Mouse (Mus musculus): Measurements from ENCODE around the gene Mrpl58.
"Not testable (repeated sequence)": the region's sequence is repeated elsewhere in the genome, so short reads cannot be mapped to it uniquely, and the experiment has no call there.

The Mrpl58 gene

GRCm38 (mm10) chr11:115424666-115425065 lies 21.1 kb downstream of the Mrpl58 start:
- DNase-seq (ENCODE audit: low read depth, low spot score) = no peak

GRCm38 (mm10) chr11:115425671-115426070 lies 22.1 kb downstream of the Mrpl58 start:
- no peak for DNase-seq (ENCODE audit: low read depth, low spot score)

- DNase-seq (ENCODE audit: low read depth, low spot score) = no peak
These were observed 24.2 kb downstream of the Mrpl58 start for GRCm38 (mm10) chr11:115427482-115428331.

GRCm38 (mm10) chr11:115429307-115429706 lies 25.8 kb downstream of the Mrpl58 start:
- no peak for DNase-seq (ENCODE audit: low read depth, low spot score)

DNA sequence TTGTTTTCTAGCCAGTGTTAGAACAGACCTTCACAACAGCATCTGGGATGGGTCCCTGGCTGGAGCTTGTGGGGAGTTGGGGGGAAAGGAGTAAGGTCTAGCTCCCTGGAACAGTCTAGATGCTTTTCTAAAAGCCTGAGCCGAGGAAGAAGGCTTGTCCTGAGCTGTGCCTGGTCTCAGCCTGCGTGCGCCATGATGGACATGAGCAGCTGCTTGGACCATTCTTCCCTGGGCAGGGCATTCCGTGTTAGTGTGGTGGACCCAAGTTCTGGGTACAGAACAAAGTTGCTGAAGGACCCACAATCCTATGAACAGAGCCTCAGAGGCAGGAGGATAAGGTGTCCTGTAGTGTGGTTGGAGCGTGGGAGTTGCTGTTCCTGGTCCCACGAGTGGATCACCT lies 27.0 kb downstream of the Mrpl58 start:
- no peak for DNase-seq (ENCODE audit: low read depth, low spot score)

DNA sequence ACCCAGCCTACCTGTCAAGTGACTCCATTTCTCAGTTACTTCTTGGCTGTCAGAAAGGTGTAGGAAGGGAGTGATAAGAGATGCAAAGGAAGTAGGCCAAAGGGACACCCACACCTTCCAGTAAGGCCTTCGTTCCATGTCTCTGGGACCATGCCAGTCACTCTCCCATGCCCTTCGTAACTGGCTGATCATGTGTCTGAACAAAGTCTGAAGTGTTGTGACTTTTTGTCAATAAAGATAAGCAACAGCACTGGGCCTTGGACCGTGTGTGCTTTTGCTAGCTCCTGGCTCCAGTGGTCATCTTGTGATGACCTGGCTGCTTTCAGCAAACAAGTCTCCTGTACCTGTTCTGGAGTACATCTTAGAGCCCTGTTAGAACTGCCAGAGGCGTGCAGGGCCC lies 29.3 kb downstream of the Mrpl58 start:
- DNase-seq (ENCODE audit: low read depth, low spot score) = no peak

GRCm38 (mm10) chr11:115433342-115433741 lies 29.8 kb downstream of the Mrpl58 start:
- no peak for DNase-seq (ENCODE audit: low read depth, low spot score)

DNA sequence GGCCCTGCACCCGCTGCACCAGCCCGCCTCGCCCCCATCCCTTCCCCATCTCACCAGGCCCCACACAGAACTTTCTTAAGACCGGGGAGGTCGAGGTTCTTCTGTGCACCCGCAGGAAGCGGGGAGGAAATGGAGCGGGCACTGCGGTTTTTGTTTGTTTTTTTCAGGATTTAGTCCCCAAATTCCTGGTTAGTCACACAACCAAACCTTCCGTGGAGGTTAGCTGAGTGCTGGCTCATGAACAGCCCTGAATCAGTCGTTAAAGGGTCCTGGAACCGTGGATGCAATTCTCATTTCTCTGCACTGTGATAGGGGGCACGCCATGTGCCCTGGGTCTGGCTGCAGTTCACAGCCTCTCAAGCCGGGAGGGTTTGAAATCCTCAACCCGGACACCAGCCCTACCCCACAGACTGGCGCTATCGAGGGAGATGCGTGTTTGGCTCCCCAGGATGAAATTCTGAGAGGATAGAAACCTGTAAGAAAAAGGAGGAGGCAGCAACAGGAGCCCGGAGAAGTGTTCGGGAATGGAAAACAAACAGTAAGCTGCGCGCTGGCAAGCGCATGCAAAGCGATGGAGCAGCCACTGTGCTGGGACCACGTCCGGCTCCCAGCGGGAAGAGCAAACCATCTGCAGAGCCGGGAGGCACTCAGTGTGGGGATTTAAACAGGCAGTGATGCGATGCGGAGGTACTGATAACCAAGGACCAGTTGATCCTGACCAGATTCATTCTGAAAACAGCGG lies 32.2 kb downstream of the Mrpl58 start:
- DNase-seq (ENCODE audit: low read depth, low spot score) = no peak

DNA sequence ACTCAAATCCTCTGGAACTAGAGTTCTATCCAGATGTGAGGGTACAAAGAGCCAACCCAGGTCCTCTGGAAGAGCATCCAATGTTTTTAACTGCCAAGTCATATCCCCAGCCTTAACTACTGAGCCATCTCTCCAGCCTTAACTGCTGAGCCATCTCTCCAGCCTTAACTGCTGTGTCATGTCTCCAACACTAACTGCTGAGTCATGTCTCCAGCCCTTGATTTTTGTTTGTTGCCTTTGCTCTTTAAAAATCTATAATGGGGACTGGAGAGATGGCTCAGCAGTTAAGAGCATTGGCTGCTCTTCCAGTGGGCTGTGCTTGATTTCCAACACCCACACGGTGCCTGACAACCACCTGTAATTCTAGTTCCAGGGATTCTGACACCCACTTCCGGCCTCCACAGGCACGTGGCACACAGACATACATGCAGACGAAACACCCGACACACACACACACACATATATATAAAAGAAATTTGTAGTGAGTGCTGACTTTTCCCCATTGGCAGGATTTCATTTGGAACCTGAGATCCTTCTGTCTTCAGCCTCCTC lies 34.1 kb downstream of the Mrpl58 start:
- no peak for DNase-seq (ENCODE audit: low read depth, low spot score)

GRCm38 (mm10) chr11:115439326-115439725 lies 35.8 kb downstream of the Mrpl58 start:
- no peak for DNase-seq (ENCODE audit: low read depth, low spot score)

DNA sequence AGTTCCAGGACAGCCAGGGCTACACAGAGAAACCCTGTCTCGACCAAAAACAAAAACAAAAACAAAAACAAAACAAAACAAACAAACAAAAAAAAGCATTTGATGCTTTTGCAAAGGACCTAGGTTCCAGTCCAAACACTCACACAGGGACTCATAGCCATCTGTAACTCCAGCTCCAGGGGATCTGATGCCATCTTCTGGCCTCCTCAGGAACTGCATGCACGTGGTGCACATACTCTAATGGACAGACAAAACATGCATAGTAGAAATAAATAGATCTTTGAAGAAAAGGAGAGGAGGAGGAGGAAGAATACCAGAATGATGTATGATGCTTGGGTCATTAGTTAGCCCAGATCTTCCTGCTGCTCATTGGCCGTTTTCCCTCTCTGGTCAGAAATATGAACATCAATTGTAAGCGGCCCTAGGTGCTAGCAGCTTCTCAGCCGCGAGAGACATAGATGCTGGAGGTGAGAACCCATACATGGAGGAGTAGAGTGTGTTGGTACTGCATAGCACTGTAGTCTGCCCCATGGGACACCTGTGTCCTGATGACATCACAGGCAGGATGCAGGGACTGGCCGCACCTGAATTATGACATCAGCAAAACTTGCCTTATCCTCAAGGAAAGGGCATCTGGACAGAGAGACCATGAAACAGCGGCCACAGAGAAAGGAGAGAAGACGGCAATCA lies 36.5 kb downstream of the Mrpl58 start, which contains the start of gene Trim80:
TSS of gene Trim80 (plus strand) at position 640 of the 690 bp plus-strand sequence.
- no peak for DNase-seq (ENCODE audit: low read depth, low spot score)

GRCm38 (mm10) chr11:115441417-115441816 lies 37.9 kb downstream of the Mrpl58 start:
- DNase-seq (ENCODE audit: low read depth, low spot score) = no peak

- DNase-seq (ENCODE audit: low read depth, low spot score) = no peak
These were observed 43.4 kb downstream of the Mrpl58 start for GRCm38 (mm10) chr11:115446906-115447305.

- DNase-seq (ENCODE audit: low read depth, low spot score) = no peak
These were observed 43.9 kb downstream of the Mrpl58 start for GRCm38 (mm10) chr11:115447321-115447885.

- DNase-seq (ENCODE audit: low read depth, low spot score) = no peak
These were observed 44.5 kb downstream of the Mrpl58 start for GRCm38 (mm10) chr11:115448075-115448474.

GRCm38 (mm10) chr11:115448998-115449397 lies 45.4 kb downstream of the Mrpl58 start:
- DNase-seq (ENCODE audit: low read depth, low spot score) = no peak

GRCm38 (mm10) chr11:115450176-115450575 lies 46.6 kb downstream of the Mrpl58 start:
- DNase-seq (ENCODE audit: low read depth, low spot score) = no peak

DNA sequence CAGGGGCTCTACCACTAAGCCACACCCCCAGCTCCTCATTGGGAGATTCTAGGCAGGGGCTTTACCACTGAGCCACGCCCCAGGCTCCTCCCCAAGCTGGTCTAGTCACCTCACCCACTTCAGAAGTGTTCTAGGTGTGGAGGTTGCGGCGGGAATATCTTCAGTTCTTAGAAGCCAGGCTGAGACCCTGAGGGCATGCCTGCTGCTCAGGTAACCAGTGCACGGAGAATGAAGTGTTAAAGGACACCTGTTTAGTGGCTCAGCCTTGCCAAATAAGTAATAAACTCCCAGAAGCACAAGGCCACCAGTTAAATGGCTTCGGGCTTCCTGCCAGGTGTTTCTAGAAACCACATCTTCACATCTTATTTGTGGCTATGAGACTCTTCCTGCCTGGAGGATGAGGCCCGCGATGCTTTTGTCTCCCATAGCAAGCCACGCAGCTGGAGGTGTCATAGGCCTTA lies 48.3 kb downstream of the Mrpl58 start:
- DNase-seq (ENCODE audit: low read depth, low spot score) = no peak

GRCm38 (mm10) chr11:115452281-115452860 lies 48.8 kb downstream of the Mrpl58 start:
- no peak for DNase-seq (ENCODE audit: low read depth, low spot score)

DNA sequence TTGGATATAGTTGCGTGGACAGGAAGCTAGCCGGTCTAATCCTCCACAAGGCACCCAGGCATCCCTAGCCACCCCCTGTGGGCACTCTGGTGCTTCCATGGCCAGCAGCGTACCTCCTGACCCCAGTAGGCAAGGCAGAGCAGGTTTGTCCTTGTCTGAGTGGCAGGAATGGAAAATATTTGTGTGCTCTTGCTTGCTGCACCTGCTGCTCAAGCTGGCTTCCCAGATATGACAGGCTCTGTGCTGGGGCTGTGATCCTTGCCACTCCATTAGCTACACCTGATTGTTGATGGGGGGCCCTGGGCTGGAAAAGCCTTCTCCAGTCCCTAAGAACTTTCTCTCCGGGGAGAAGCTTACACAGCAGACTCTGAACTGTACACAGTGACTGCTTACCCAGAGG lies 49.8 kb downstream of the Mrpl58 start:
- no peak for DNase-seq (ENCODE audit: low read depth, low spot score)

DNA sequence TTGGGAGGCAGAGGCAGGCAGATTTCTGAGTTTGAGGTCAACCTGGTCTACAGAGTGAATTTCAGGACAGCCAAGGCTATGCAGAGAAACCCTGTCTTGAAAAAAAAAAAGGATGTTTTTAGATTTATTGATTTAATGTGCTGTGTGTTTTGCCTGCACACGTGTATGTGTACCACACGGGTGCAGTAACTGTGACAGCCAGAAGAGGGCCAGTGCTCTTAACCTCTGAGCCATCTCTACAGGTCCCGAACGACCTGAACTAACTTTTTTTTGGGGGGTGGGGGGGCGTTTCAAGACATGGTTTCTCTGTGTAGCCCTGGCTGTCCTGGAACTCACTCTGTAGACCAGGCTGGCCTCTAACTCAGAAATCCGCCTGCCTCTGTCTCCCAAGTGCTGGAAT lies 51.3 kb downstream of the Mrpl58 start:
- DNase-seq (ENCODE audit: low read depth, low spot score) = not testable (repeated sequence)
